Mouse (Mus musculus): ENCODE results near the gene Gm7138. TPM values are rescaled to one million over a fixed set of nuclear protein-coding genes. Genes with fewer than 3 reads are reported as not detected.

The Gm7138 gene
- polyA plus RNA-seq, 1 experiment from 2014 or later, result not detected

- no peak for DNase-seq (ENCODE audit: low spot score)
- 45% methylated on average over 4 of the region's 4 CpGs for WGBS
- no peak for ATAC-seq (ENCODE audit: low read depth)
Observed at GRCm38 (mm10) chr10:77729241-77729640, 47.5 kb downstream of the Gm7138 start.

GRCm38 (mm10) chr10:77728280-77728679 lies 48.5 kb downstream of the Gm7138 start:
- Histone ChIP-seq H3K4me1 (ENCODE audit: control insufficient read depth, insufficient read depth, low read length) (no peaks in the 10 kb centered on the region), H3K36me3 (ENCODE audit: control insufficient read depth, insufficient read depth, low read length) (no peaks in the 10 kb centered on the region), H3K27me3 (replicated peaks; ENCODE audit: control insufficient read depth, insufficient read depth, low read length) (no peaks in the 10 kb centered on the region), H3K4me2 (ENCODE audit: low read depth, low read length) (no peak overlapping the region), H3K4me3 (ENCODE audit: low read depth, low read length) (no peak overlapping the region), H3K9ac (ENCODE audit: low read depth, low read length) (no peak overlapping the region), H3K9me3 (ENCODE audit: control insufficient read depth, low read length) (no peaks in the 10 kb centered on the region), H3K27ac (replicated peaks; ENCODE audit: low read depth, low read length) (no peak overlapping the region)
- ATAC-seq (ENCODE audit: low read depth) (no peak), DNase-seq (ENCODE audit: low spot score) (no peak)
- WGBS, result 63% methylated on average over 4 of the region's 4 CpGs

More at GRCm38 (mm10) chr10:77729241-77729640, 47.5 kb downstream of the Gm7138 start:
- no peak overlapping the region for H3K4me2 ChIP-seq (ENCODE audit: low read depth, low read length)
- no peak overlapping the region for H3K27ac ChIP-seq (replicated peaks; ENCODE audit: low read depth, low read length)
- H3K9ac ChIP-seq (ENCODE audit: low read depth, low read length), result no peak overlapping the region
- H3K27me3 ChIP-seq (replicated peaks; ENCODE audit: control insufficient read depth, insufficient read depth, low read length), result no peaks in the 10 kb centered on the region
- H3K4me3 ChIP-seq (ENCODE audit: low read depth, low read length), result no peak overlapping the region
- H3K9me3 ChIP-seq (ENCODE audit: control insufficient read depth, low read length), result peaks cover 3% of the 10 kb centered on the region; the same call in 1 of the 2 replicates
- H3K36me3 ChIP-seq (ENCODE audit: control insufficient read depth, insufficient read depth, low read length), result no peaks in the 10 kb centered on the region
- H3K4me1 ChIP-seq (ENCODE audit: control insufficient read depth, insufficient read depth, low read length), result no peaks in the 10 kb centered on the region

Other genes starting within 250 kb of the Gm7138 start
- gene Itgb2, start 246.7 kb downstream of the Gm7138 start, polyA plus RNA-seq (2014; fragmentation: Nextera tagmentation; extraction: Ambion mirVana), result 3.0 and 3.5 TPM in 2 replicates
- gene Pttg1ip, start 195.2 kb downstream of the Gm7138 start, polyA plus RNA-seq (2014; fragmentation: Nextera tagmentation; extraction: Ambion mirVana), result 135 and 143 TPM in 2 replicates
- gene Sumo3, start 170.8 kb downstream of the Gm7138 start, polyA plus RNA-seq (2014; fragmentation: Nextera tagmentation; extraction: Ambion mirVana), result 261 and 281 TPM in 2 replicates
- 4.1 and 7.4 TPM in 2 replicates for gene Gm49325, start 170.7 kb downstream of the Gm7138 start, polyA plus RNA-seq (2014; fragmentation: Nextera tagmentation; extraction: Ambion mirVana)
- 66.1 and 69.5 TPM in 2 replicates for gene Ube2g2, start 154.7 kb downstream of the Gm7138 start, polyA plus RNA-seq (2014; fragmentation: Nextera tagmentation; extraction: Ambion mirVana)
- gene Tspear, start 90.4 kb downstream of the Gm7138 start, polyA plus RNA-seq (2014; fragmentation: Nextera tagmentation; extraction: Ambion mirVana), result 1.0 and 1.3 TPM in 2 replicates
- not detected in 2 replicates for gene Gm19402, start 86.2 kb downstream of the Gm7138 start, polyA plus RNA-seq (2014; fragmentation: Nextera tagmentation; extraction: Ambion mirVana)
- gene Gm9508, start 79.7 kb downstream of the Gm7138 start, polyA plus RNA-seq (2014; fragmentation: Nextera tagmentation; extraction: Ambion mirVana), result not detected in 2 replicates
- gene Gm10272, start 70.3 kb downstream of the Gm7138 start, polyA plus RNA-seq (2014; fragmentation: Nextera tagmentation; extraction: Ambion mirVana), result not detected in 2 replicates
- gene Gm10024, start 65.5 kb downstream of the Gm7138 start, polyA plus RNA-seq (2014; fragmentation: Nextera tagmentation; extraction: Ambion mirVana), result 0.57 TPM in 1 of 2 replicates, not detected in the other
- gene Gm10142, start 61.1 kb downstream of the Gm7138 start, polyA plus RNA-seq (2014; fragmentation: Nextera tagmentation; extraction: Ambion mirVana), result not detected in 2 replicates
- not detected in 2 replicates for gene Krtap12-1, start 56.3 kb downstream of the Gm7138 start, polyA plus RNA-seq (2014; fragmentation: Nextera tagmentation; extraction: Ambion mirVana)
- not detected in 2 replicates for gene Gm10100, start 50.5 kb downstream of the Gm7138 start, polyA plus RNA-seq (2014; fragmentation: Nextera tagmentation; extraction: Ambion mirVana)
- gene Gm18596, start 34.3 kb downstream of the Gm7138 start, polyA plus RNA-seq (2014; fragmentation: Nextera tagmentation; extraction: Ambion mirVana), result not detected in 2 replicates
- gene Gm9736, start 25.6 kb downstream of the Gm7138 start, polyA plus RNA-seq (2014; fragmentation: Nextera tagmentation; extraction: Ambion mirVana), result not detected in 2 replicates
- not detected in 2 replicates for gene Gm3233, start 17.3 kb downstream of the Gm7138 start, polyA plus RNA-seq (2014; fragmentation: Nextera tagmentation; extraction: Ambion mirVana)
- gene Gm3238, start 5.6 kb downstream of the Gm7138 start, polyA plus RNA-seq (2014; fragmentation: Nextera tagmentation; extraction: Ambion mirVana), result not detected in 2 replicates
- not detected in 2 replicates for gene Gm3250, start 5.6 kb upstream of the Gm7138 start, polyA plus RNA-seq (2014; fragmentation: Nextera tagmentation; extraction: Ambion mirVana)
- not detected in 2 replicates for gene Gm7137, start 11.3 kb upstream of the Gm7138 start, polyA plus RNA-seq (2014; fragmentation: Nextera tagmentation; extraction: Ambion mirVana)
- not detected in 2 replicates for gene Gm9639, start 18.1 kb upstream of the Gm7138 start, polyA plus RNA-seq (2014; fragmentation: Nextera tagmentation; extraction: Ambion mirVana)
- gene Gm19668, start 22.2 kb upstream of the Gm7138 start, polyA plus RNA-seq (2014; fragmentation: Nextera tagmentation; extraction: Ambion mirVana), result not detected in 2 replicates
- not detected in 2 replicates for gene Gm9507, start 34.9 kb upstream of the Gm7138 start, polyA plus RNA-seq (2014; fragmentation: Nextera tagmentation; extraction: Ambion mirVana)
- gene Gm2696, start 37.7 kb upstream of the Gm7138 start, polyA plus RNA-seq (2014; fragmentation: Nextera tagmentation; extraction: Ambion mirVana), result not detected in 2 replicates
- gene Krtap10-4, start 50.2 kb upstream of the Gm7138 start, polyA plus RNA-seq (2014; fragmentation: Nextera tagmentation; extraction: Ambion mirVana), result not detected in 2 replicates
- gene Krtap10-10, start 59.0 kb upstream of the Gm7138 start, polyA plus RNA-seq (2014; fragmentation: Nextera tagmentation; extraction: Ambion mirVana), result not detected in 2 replicates
- gene Gm36176, start 69.9 kb upstream of the Gm7138 start, polyA plus RNA-seq (2014; fragmentation: Nextera tagmentation; extraction: Ambion mirVana), result not detected in 2 replicates
- 0.33 TPM in 1 of 2 replicates, not detected in the other for gene Gm10318, start 75.9 kb upstream of the Gm7138 start, polyA plus RNA-seq (2014; fragmentation: Nextera tagmentation; extraction: Ambion mirVana)
- gene Gm3285, start 85.0 kb upstream of the Gm7138 start, polyA plus RNA-seq (2014; fragmentation: Nextera tagmentation; extraction: Ambion mirVana), result 0.28 TPM in 1 of 2 replicates, not detected in the other
- 3.7 and 4.2 TPM in 2 replicates for gene Lrrc3, start 125.6 kb upstream of the Gm7138 start, polyA plus RNA-seq (2014; fragmentation: Nextera tagmentation; extraction: Ambion mirVana)
- 0.41 and 1.4 TPM in 2 replicates for gene Trpm2, start 193.6 kb upstream of the Gm7138 start, polyA plus RNA-seq (2014; fragmentation: Nextera tagmentation; extraction: Ambion mirVana)
- gene 1810043G02Rik, start 201.6 kb upstream of the Gm7138 start, polyA plus RNA-seq (2014; fragmentation: Nextera tagmentation; extraction: Ambion mirVana), result 27.5 and 29.1 TPM in 2 replicates
- gene Pfkl, start 233.1 kb upstream of the Gm7138 start, polyA plus RNA-seq (2014; fragmentation: Nextera tagmentation; extraction: Ambion mirVana), result 87.0 and 114 TPM in 2 replicates